Mouse (Mus musculus) cerebellum, adult 2 months (tissue): ENCODE data around the gene Thap11.

Experiments used
- CTCF ChIP-seq: fragments of 200-500 bp; IDR thresholded peaks from 2 replicates; pipeline ENCODE4 v1.5.1; 2011; ENCODE audit warnings: low read depth, mild to moderate bottlenecking, control low read depth, low read length, moderate library complexity, borderline replicate concordance; ENCODE audit not compliant: insufficient read depth
- POLR2A ChIP-seq: fragments of 200-500 bp; IDR thresholded peaks from 2 replicates; pipeline ENCODE4 v1.6.1; 2011; ENCODE audit warnings: low read length, control low read depth, borderline replicate concordance; ENCODE audit not compliant: insufficient read depth

- TF ChIP-seq CTCF (no peak), POLR2A (no peak)
These were observed 7.0 kb downstream of the Thap11 start for GRCm38 (mm10) chr8:105861951-105862350.
